Mouse (Mus musculus) Muller cell, postnatal 12 days (primary cell): ENCODE data around the gene Rpl10.

Experiments used
- DNase-seq: peaks from one replicate; pipeline ENCODE4 v3.0.0-alpha.2; 2015; ENCODE audit errors: inconsistent ontology term

The Rpl10 gene

DNA sequence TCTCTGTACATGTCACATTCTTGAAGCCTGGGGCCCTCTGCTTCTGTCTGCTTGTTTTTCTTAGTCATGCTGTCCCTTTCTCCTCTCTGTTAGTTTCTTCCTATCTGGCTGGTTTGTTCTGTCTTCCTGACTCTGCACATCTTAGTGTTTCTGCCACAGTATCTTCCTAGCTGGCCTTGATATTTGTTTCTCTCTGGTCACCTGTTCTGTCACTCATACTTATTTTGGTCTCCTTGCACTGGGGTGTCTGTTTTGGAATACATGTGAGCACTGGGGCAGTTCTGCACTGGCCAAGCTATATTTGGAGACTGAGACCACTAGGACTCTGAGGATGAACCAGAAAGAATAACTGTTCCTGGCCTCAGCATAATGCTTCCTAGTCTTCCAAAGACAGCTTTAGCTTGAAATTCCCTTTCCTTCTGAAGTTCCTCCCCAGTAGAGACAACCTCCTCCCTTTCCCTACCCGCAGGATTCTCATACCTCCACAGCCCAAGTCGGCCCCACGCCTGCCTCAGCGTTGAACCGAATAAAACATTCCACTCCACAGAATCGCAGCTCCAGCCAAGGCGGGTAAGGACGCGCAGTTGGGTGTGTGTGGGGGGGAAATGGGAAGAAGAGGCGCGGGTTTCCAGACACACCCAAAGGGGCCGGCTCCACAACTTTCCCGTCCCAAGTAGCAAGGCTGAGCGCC, 10.6 kb downstream of the Rpl10 start:
- no peak for DNase-seq

DNA sequence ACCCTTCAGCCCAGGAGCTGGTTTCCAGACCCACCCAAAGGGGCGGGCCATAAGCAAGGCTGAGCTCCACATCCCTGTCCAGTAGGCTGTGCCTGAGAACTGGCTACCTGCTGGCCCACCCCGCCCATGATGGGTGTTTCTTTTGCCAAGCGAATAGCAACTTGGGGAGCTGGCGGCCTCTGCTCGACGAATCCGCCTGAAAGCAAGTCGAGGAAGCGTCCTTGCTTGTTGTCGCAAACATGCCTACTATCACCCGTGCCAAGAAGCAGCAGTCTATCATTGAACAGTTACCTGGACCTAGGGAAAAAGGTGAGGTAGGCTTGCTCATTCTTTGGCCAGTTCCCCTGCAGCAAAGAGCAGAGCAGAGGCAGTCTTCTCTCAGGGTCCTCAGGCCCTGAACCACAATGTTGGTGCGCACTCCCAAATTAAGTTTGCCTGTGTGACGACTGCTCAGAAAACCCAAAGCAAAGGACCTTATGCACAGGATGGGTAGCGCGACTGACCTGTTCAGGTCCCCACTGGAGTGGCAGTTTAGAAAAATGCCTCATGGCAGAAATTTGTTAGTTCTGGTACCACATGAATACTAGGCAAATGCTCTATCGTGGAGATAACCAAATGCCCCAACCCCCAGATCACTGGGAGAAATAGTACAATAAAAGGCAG, 11.3 kb downstream of the Rpl10 start, which contains the start of the genes Taz and Dnase1l1:
Taz (plus strand) TSS at position 181 of the 663 bp plus-strand sequence.
Dnase1l1 (minus strand) TSS at position 606 of the 663 bp plus-strand sequence.
- DNase-seq = peak; percentile 89

DNA sequence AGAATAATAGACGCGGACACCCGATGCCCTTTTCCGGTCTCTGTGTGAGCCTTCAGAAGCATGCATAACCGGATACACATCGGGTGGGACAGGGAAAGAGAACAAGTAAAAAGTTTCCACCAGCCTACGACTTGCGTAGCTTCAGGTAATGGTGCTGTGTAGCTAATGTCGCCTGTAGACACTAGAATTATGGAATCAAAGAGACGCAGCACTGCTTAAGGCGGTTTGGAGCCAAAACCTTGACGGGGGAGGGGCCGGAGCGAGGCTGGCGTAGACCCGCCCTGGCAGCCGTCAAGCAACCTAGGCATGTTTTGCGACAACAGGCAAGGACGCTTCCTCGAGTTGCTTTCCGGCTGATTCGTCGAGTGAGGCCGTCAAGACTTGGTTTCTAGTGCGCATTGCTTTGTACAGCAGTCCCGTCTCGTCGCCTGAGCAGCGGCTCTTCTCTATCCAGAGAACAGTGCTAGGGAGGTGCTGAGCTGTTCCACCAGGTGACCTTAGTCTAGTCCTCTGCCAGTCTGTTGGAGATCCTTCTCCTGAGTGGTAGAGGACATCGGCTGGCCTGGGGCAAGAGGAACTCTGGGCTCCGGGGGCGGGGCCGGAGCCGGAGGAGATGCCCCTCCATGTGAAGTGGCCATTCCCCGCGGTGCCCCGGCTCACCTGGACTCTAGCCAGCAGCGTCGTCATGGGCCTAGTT, 11.9 kb downstream of the Rpl10 start:
- DNase-seq = peak; percentile 87

- DNase-seq = no peak
Measured at GRCm38 (mm10) chrX:74283092-74283437, 12.5 kb downstream of the Rpl10 start.

DNA sequence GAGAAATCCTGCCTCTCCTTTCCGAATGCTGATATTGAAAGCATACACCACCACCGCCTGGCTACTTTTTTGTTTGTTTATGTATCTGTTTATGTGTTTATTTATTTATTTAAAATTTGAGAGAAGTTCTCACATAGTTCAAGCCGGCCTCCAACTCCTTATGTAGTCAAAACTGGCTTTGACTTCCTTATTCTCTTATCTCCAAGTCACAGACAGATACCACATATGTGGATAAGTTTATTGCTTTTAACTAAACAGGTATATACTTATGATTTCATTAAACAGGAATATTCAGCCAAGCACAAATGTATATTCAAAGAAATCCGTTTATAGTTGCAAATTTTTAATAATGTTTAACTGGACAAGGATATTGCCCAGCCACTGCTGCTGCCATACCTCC, 22.8 kb downstream of the Rpl10 start:
- DNase-seq = no peak

GRCm38 (mm10) chrX:74296538-74297448, 26.2 kb downstream of the Rpl10 start, which contains the start of gene Atp6ap1:
Gene Atp6ap1, plus strand, starts transcription at chrX:74297097.
- peak; percentile 95 for DNase-seq

- DNase-seq = no peak
Measured at GRCm38 (mm10) chrX:74298348-74298747, 27.7 kb downstream of the Rpl10 start.

- DNase-seq = no peak
Measured at GRCm38 (mm10) chrX:74299721-74300120, 29.1 kb downstream of the Rpl10 start.

GRCm38 (mm10) chrX:74304867-74305700, 34.5 kb downstream of the Rpl10 start, which contains the start of gene Gdi1:
Gene Gdi1, plus strand, starts transcription at chrX:74304998.
- DNase-seq = peak; percentile 92

DNA sequence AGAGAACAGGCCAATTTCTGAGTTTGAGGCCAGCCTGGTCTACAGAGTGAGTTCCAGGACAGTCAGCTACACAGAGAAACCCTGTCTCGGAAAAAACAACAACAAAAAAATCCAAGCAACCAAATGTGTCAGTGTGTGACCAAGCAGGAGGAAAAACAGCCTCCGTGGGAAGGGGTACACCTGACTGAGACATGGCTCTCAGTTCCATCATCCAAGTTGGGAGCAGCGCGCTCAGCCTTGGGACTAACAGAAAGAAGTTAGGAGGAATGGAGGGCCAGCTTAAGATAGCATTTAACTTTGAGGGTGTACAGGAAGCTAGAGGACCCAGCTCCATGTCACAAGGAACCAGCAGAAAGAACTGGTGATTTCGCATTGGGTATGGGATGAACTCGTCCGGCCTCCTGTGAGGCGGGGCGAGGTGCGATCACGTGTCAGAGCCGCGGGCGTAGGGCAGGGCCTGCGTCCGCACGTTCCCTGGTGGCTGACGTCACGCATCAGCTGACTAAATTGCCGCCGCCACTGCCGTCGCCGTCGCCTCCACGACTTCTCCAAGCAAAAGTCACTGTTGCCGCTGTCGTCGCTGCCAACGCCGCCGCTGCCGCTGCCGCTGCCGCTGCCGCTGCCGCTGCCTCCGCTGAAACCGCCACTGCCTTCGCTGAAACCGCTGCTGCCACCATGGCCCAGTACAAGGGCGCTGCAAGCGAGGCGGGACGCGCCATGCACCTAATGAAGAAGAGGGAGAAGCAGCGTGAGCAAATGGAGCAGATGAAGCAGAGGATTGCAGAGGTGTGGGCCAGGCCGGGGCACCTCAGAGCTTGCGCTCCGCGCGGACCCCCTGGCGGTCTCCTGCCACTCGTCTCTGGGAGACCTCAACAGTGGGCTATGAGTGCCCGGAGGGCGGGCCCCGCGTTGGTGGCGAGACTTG, 42.2 kb downstream of the Rpl10 start, which contains the start of gene Fam50a:
Fam50a (plus strand) TSS at position 494 of the 925 bp plus-strand sequence.
- peak; percentile 83 for DNase-seq
